Mouse (Mus musculus) bone marrow macrophage, adult 2 months (primary cell): ENCODE data around the gene Slc26a8.

Experiments
- CTCF ChIP-seq: IDR thresholded peaks from 2 replicates; pipeline ENCODE4 v1.5.1; 2012; ENCODE audit warnings: low read depth, mild to moderate bottlenecking, low read length, moderate library complexity
- POLR2A ChIP-seq: IDR thresholded peaks from 2 replicates; pipeline ENCODE4 v1.6.1; 2012; ENCODE audit warnings: mild to moderate bottlenecking, low read depth, low read length, borderline replicate concordance

DNA sequence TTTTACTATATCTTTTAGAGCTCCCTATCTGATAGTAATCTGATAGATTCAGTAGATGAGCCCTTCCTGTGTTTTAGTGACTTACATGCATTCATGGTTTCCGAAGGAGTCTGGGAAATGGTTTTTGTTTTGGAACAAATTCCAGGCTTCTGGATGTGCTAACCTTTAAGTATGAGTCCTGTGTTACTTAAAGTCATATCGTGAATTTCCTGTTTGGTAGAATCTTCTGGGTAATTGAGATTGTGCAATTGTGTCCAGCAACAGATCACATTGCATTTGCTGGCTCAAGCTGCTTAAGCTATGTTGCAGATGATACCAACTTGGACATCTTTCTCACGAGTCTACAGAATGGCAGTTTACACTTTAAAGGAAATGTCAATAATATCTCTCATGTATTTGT lies 3.1 kb upstream of the Slc26a8 start:
- no peak for TF ChIP-seq CTCF
- no peak for TF ChIP-seq POLR2A
